Mouse (Mus musculus) retina, adult 2 months (tissue): ENCODE measurements at regions not wholly inside any gene's neighbourhood (a gene's known extent, or its start where the extent isn't known, plus 50 kb on each side); places are given as distances from the start of the nearest gene placed in this dataset.
"Not testable (repeated sequence)": the region's sequence is repeated elsewhere in the genome, so short reads cannot be mapped to it uniquely, and the experiment has no call there.

Experiments used
- DNase-seq: peaks from one replicate; pipeline ENCODE4 v3.0.0-alpha.2; 2012; ENCODE audit warnings: low read depth, low spot score

DNA sequence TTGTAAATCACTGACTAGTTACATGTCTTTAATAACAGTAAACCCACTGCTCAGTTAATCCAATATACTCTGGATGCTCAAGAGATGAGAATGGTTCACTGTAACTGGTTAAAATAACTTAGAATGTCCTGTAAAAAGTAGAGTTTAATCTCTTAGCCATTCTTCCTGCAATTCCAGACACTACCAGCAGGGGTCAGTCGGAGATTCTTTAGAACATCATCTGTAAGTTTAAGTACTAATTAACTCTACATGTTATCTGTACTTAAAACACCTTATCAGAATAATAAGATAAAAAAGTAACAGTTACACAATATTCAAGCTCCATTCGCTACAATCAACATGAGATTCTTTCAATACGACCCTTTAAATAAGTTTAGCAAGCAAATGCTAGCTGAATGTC, 58.7 kb upstream of the Olig3 start:
- peak; percentile 23 for DNase-seq

DNA sequence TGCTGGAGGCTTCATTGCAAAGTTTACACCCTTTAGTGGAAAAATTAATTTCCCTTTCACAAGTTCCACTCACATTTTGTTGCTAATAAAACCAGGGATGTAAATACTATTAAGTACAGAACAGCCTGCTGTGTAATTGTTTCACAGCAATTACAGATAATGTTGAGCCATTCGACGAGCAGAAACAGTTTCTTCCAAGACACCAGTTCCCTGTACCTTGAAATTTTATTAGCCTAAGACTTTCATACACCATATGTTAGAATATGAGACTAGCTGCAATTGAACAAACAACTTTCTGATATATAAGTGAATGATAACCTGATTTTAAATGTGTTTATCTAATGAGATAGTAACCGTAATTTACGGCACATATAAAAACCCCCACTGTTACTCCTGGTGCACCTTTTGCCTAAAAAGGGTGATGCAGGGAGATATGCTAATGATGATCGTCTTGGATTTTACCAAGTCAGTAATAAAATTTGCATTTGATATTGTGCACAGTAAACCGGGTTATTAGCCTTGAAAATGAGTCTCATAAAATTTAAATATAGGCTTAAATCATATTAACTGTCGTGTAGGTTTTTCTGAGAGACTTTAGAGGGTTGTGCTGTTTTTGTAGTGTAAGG, 60.8 kb upstream of the Olig3 start:
- no peak for DNase-seq

DNA sequence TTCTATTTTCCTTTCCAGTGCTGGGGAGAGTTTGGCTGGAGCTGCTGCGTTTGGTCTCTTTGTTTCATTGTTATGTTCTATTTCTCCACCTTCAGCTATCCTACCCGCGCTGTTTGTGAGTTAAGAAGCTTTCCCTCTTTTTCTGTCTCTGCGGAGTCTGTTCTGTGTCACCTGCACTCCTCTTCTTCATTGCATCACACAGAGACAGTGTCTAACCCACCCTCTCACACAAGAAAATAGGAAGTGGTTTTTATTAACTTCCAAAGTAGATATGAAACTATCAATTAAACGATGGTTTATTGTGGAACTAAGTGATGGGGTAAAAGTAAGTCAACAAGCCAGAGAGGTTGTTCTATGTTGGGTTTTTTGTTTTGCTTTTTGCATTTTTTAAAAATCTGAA, 64.9 kb upstream of the Olig3 start:
- no peak for DNase-seq

DNA sequence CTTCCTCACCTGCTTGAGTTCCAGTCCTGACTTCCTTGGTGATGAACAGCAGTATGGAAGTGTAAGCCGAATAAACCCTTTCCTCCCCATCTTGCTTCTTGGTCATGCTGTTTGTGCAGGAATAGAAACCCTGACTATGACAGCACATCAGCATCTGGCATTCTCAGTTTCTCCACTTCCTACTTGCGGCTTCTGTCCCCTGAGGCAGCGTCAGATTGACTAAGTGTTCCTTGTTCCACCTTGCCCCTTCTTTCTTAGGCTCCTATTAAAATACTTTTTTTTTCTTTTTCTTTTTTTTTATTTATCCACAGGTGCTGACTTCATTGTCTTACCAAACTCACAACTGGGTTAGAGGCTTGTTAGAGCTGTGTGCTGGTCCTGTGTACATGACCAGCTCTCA, 65.3 kb upstream of the Olig3 start:
- DNase-seq, result not testable (repeated sequence)

DNA sequence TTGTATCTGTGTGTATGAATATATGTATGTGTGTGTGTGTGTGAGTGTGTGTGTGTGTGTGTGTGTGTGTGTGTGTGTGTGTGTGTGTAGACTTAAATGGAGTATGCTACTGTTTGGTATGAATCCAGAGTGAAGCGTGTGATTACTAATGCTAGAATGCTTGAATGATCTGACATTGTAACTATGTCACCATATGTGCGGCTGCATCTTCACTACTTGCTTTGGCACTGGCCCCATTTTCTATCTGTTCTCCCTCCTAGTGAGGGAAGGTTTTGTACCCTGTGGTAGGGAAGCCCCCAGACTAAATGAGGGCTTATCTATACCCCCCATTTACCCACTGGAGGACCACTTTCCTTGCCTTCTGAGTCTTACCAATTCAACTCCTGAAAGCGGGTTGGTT, 74.2 kb upstream of the Olig3 start:
- DNase-seq, result no peak

DNA sequence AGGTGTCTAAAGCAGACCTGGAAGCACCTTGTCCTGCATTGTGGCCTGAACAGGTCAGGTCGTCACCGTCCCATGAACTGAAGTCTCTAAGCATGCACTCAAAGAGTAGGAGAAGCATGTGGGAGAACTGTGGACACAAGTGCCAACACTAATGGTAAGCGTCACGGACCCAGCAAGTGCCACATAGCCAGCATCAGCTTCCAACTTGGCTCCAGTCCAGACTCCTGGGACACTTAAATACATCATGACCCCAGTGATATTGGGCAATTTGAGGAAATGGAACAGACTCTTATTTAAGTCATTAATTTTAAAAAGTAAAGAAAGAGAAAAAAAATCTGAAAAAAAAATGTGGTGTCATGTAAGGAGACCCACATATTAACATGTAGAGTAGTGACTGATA, 75.3 kb upstream of the Olig3 start:
- no peak for DNase-seq

DNA sequence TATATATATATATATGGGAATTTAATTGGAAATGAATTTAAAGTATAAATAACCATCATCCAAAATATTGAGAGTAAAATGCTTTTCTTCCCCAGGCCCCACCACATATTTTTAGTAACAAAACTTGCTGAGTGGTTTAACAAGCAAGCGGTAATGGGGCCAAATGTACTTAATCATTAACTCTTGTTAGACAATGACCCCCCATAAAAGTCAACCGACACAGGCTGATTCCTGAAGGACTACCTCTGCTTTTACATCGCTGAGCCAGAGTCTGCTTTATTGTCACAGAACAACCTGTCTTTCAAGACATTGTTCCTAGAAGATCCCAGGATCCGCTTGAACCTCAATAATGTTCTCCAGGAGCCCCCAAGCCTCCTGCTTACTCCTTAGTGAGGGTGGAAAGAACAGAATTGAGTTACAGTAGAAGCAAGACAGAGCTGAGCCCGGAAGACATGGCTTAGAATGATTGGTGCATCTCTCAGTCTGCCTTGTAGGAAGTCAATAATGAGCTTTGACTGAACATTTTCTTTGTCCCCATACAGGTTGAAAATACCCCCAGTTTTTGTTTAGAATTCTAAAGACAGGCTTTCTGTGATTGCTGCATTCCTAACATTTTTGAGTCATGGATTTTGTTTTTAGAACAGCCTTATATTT, 78.0 kb upstream of the Olig3 start:
- no peak for DNase-seq

DNA sequence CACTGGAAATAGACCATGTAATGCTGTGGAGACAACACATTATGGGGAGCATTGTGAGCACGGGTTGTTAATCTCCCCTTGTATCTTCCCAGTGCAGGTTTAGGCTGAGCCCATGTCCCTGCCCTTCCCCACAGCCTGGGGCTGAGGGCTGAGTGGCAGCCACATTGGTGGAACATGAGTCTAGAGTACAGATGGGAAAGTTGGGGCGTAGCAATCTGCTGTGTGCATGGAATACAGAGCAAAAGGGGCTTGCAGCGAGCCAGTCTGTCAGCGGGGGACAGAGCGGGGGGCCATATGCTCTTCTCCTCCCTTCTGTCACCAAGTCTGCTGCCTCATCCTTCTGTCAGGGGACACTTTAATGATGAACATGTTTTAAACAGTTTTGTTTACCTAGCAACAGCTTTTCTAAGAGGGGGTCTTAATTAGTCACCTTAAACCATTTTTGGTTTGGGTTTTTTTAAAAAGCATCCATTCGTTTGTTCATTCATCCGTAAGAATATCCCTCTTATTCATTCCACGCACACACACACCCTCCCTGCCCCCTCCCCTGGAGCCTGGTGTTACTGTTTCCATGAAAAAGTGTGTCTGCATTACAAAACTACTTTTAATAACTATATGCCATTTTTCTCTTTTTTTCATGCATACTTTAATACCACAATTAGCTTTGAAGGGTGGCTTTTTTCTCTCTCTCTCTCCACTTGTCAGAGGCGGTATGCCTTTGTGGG, 79.1 kb upstream of the Olig3 start:
- no peak for DNase-seq

DNA sequence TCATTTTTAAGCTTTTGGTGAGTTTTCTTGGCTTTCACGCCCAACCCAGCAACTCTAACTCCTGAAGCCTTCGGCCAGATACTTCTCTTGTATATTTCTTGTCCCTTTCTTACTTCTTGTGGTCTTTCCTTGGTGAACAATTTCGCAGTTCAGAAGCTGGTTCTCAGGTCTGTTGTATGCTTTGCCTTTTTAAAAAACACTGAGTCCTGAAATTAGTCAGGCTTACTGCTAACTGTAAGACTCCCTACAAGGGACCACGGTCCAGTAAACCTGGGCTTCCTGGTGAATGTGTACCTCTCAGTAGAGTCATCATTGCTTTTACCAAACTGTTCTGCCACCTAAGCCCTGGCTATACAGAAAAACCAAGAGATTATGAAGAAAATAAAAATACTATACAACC, 81.3 kb upstream of the Olig3 start:
- DNase-seq, result no peak

DNA sequence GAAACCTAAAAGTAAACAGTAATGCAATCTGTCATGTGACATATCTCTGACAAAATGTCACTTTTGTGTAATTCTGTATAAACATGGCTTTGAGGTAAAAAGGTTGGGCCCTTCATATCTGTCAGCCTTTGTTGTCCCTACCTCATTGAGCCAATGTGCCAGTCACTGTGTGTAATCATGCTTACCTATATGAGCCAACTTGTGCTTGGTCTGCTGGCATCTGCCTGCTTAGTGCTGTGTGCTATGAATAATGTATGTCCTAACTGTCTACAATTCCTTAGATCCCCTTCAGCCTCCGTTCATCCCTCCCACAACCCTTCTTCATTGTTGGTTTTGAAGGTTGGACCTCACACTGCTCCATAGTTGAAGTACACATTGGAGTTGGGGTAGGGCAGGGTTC, 86.9 kb upstream of the Olig3 start:
- DNase-seq, result no peak

DNA sequence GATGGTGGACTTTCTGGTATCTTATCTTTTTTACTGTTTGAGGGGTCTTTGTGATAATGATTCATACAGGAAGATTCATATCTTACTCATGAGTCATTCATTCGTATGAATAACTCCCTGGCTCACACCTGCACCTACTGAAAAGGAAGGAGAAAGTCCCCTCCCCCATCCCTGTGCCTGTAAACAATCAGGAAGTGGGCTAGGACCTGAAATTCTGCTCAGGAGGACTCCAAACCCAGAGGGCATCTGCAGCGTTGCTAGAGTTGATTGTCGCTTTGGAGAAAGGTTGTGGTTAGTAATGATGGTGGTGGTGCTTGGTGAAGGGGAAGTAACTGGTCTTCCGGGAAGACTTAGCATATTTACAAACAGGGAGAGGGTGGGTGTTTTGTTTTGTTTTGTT, 88.3 kb upstream of the Olig3 start:
- no peak for DNase-seq

DNA sequence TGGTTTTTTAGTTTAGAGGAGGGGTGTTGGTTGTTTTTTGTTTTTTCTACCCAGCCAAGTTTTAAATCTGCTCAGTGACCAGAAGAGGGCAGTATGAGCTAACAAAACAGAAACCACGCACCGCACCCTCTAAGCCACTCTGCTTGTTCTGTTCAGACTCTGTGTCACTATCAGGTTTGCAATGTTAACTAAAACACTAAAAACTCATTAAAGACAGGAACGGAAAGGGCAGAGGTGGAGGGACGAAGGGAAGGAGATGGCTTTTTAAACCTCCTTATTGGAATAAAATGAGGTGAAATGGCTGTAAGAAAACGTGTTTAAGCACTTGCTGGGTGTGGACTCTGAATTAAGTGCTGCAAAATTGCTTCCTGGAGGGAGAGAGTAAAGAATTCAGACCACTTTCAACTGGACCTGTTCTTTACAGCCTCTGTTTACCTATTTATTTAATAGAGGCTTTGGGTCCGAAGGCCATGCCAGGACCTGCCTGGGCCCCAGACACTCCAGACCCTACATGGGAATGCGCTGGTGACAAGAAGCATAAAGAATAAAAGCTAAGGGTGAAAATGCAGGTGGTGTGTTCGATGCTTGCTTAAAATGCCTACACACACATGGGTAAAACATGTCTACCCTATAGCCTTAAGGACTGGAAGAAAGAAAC, 116.1 kb upstream of the Olig3 start:
- DNase-seq, result peak; percentile 56

DNA sequence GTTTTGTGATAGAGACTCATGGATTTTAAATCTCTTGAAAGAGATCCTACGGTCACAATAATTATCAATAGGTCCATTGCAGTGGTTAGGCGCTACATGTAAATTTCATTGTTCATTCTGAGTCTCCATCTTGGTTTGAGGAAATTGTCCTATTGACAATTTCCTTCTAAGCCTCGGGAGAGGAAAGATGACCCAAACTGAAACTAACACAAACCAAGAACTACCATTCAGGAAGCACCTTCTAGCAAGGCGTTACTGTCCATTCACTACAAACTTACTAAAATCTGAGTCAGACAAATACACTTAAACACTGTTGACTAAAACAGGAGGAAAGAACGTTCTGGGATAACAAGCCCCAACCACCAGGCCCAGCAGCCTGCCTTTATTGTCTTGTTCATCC, 140.1 kb upstream of the Olig3 start:
- no peak for DNase-seq

DNA sequence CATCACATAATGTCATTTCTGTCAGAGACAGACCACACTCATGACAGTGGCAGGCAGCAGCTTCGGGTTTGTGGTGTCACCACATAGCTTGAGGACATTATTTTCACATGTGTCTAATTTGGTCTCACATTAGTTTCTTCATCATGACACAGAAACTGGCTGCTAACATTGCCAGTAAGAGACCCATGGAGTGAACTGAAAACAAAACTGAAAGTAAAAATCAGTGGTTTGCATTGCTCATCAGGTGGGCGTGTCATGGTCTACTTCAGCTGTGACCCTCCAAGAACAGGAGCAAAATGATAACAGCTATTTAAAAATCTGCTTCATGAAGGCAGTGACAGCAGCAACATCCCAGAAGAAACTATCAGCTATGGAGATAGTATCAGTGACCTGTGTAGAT, 146.6 kb upstream of the Olig3 start:
- no peak for DNase-seq

DNA sequence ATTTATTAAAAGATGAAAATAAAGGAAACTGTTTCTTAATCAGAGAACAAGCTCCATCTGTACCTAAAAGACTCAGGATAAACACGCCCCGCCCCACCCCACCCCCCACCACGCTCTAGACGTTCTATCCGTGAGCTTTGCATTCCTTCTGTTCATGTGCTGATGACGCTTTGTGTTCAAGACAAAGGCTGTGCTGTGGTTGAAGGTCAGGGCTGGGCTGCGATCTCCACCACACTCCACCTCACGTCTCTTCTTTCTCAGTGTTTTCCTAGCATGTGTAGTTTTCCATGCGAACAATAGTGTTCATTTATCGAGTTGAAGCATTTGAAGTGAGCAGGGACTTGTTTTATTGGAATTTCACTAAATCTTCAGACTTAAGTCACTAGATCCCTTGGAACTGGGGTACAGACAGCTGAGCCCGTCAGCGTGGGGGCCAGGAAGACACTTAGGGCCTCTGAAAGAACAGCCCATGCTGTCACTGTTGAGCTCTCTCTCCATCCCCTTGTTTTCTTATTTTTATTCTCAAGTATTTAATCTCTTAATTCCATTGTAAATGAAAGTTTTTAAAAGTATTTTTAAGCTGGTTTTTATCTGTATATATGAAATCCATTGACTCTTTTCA, 148.1 kb upstream of the Olig3 start:
- no peak for DNase-seq

DNA sequence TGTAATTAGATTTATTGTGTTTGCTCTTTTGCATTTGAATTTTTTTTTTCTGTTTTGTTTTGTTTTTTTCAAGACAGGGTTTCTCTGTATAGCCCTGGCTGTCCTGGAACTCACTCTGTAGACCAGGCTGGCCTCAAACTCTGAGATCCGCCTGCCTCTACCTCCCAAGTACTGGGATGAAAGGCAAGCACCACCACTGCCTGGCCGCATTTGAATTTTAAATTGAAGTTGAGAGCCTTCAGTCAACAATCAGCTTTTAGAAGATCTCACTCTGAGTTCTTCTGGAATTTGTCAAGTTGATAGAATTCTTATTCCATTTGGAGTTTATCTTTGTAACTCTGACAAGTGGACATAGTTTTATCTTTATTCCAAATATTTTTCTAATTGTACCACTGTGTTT, 148.8 kb upstream of the Olig3 start:
- no peak for DNase-seq

DNA sequence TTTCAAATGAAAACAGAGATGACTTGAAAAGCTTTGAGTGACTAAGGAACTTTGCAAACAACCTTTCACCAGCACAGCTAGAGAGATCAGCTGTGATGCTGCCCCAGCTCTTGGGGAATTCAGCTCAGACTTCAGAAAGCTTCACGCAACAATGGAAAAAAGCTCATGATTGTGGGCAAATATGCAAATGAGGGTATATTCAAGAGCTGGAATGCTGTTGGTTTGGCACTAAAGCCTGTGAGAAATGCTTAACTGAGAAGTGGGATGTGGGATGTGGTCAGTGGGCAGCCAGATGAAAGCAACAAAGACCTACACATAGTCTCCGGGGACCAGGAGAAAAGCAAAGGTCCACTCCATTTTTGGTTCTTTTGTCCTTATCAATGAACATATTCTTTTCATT, 156.0 kb upstream of the Olig3 start:
- DNase-seq, result no peak

DNA sequence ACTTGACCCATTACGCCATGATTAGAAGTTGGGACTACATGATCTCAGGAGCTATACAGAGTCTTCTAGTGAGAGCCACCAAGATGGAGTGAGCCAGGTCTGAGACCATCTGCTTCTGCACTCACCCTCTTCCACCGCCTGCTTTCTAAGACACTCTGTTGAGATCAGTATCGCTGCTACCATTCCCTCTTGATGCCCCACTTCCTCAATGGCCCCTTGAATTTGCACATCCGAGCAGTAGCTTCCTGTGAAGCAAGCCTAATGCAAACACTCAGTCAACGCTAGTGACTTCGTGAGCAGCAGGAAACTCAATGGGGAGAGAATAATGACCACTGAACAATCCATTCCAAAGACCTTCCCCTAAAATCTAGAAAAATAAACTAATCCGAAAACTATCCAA, 160.7 kb upstream of the Olig3 start:
- DNase-seq, result no peak

DNA sequence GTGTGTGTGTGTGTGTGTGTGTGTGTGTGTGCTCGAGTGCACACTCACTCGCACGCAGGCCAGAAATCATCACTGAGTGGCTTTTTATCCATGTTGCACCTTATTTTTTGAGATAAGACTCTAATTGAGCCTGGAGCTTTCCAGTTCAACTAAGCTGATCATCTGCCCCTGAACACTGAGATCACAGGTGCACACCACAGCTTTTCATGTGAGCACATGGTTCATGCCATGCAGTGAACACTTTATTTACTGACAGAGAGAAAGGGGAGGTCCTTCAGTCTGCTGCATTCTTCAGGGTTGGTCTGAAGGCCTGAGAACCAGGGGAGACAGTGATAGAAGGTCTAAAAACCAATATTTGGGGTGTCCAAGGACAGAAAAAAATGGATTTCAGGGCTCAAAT, 161.7 kb upstream of the Olig3 start:
- DNase-seq, result no peak

DNA sequence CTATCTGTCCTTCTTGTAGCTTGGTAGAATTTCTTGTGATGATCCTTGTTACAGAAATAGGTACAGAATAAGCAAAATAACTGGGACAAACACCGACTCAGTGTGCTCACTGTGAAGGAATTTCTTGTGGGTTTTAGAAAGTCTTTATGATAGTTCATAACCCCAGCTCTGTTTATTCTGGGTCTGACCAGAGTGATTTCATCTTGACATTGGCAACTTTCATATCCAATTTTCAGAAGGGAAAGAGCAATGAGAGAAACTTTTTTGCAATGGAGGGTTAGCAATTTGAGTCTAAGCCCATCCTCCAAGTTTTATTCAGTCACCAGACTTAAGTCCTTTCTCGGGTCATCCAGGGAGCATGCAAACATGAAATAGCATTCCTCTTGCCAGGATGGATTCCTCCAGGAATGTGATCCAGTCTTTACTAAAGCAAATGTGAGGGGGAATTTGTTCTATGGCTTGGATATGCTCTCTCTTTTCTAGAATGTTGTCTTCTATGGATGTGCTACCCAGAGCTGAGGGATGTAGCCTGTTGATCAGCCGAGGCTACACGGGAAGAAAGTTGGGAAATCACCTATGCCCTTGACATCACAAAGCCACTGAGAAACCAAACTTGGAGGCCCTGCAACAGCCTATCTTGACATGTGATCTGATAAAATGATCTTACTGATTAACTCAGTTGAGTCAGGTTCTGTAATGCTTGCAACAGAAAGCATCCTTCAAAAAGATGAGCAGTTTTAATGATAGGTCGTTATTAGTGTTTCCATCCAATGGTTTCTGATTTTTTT, 163.2 kb upstream of the Olig3 start:
- DNase-seq, result no peak

DNA sequence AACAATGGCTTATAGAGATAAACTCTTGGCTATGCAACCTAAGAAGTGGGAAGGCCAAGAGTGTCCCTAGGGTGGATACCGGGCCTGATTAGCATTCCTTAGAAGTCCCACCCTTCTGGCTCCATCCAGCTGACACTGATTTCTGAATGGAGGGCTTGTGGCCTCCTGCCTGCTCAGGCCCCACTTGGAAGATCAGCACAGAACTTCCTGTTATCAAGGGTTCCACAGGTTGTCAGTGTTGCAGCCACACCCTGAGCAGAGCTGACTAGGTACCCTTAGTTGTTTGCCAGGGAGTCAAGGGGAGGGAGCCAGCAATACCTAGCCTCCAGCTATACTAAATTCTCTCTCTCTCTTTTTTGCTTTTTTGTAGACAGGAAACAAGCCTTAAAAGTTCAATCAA, 164.1 kb upstream of the Olig3 start:
- DNase-seq, result no peak
